Mouse (Mus musculus): ENCODE results near the gene H2-Ob. TPM values are rescaled to one million over a fixed set of nuclear protein-coding genes. Genes with fewer than 3 reads are reported as not detected.

The H2-Ob gene
- polyA plus RNA-seq, 1 experiment from 2014 or later, result 2.6 TPM

Other genes with a start within 250 kb of the H2-Ob start
- 528 and 569 TPM in 2 replicates for gene H2-K1, start 238.6 kb upstream of the H2-Ob start, polyA plus RNA-seq (2015; fragmentation: Nextera tagmentation; extraction: Ambion mirVana)
- gene Ring1, start 214.2 kb upstream of the H2-Ob start, polyA plus RNA-seq (2015; fragmentation: Nextera tagmentation; extraction: Ambion mirVana), result 14.5 and 20.9 TPM in 2 replicates
- 77.4 and 82.2 TPM in 2 replicates for gene H2-Ke6, start 210.8 kb upstream of the H2-Ob start, polyA plus RNA-seq (2015; fragmentation: Nextera tagmentation; extraction: Ambion mirVana)
- 90.5 and 96.5 TPM in 2 replicates for gene Slc39a7, start 207.2 kb upstream of the H2-Ob start, polyA plus RNA-seq (2015; fragmentation: Nextera tagmentation; extraction: Ambion mirVana)
- gene Rxrb, start 207.1 kb upstream of the H2-Ob start, polyA plus RNA-seq (2015; fragmentation: Nextera tagmentation; extraction: Ambion mirVana), result 47.1 and 48.9 TPM in 2 replicates
- 1.1 and 1.5 TPM in 2 replicates for gene Col11a2, start 199.5 kb upstream of the H2-Ob start, polyA plus RNA-seq (2015; fragmentation: Nextera tagmentation; extraction: Ambion mirVana)
- 55.0 and 57.1 TPM in 2 replicates for gene H2-Oa, start 146.6 kb upstream of the H2-Ob start, polyA plus RNA-seq (2015; fragmentation: Nextera tagmentation; extraction: Ambion mirVana)
- 113 and 114 TPM in 2 replicates for gene H2-DMa, start 119.4 kb upstream of the H2-Ob start, polyA plus RNA-seq (2015; fragmentation: Nextera tagmentation; extraction: Ambion mirVana)
- 98.3 and 107 TPM in 2 replicates for gene Brd2, start 116.3 kb upstream of the H2-Ob start, polyA plus RNA-seq (2015; fragmentation: Nextera tagmentation; extraction: Ambion mirVana)
- 57.8 and 62.9 TPM in 2 replicates for gene H2-DMb2, start 95.6 kb upstream of the H2-Ob start, polyA plus RNA-seq (2015; fragmentation: Nextera tagmentation; extraction: Ambion mirVana)
- gene H2-DMb1, start 85.8 kb upstream of the H2-Ob start, polyA plus RNA-seq (2015; fragmentation: Nextera tagmentation; extraction: Ambion mirVana), result 39.8 and 42.2 TPM in 2 replicates
- gene Tap1, start 51.4 kb upstream of the H2-Ob start, polyA plus RNA-seq (2015; fragmentation: Nextera tagmentation; extraction: Ambion mirVana), result 81.6 and 87.3 TPM in 2 replicates
- gene Psmb9, start 51.1 kb upstream of the H2-Ob start, polyA plus RNA-seq (2015; fragmentation: Nextera tagmentation; extraction: Ambion mirVana), result 251 and 261 TPM in 2 replicates
- 875 and 899 TPM in 2 replicates for gene Psmb8, start 41.2 kb upstream of the H2-Ob start, polyA plus RNA-seq (2015; fragmentation: Nextera tagmentation; extraction: Ambion mirVana)
- 140 and 153 TPM in 2 replicates for gene Tap2, start 35.4 kb upstream of the H2-Ob start, polyA plus RNA-seq (2015; fragmentation: Nextera tagmentation; extraction: Ambion mirVana)
- gene H2-Ab1, start 18.8 kb downstream of the H2-Ob start, polyA plus RNA-seq (2015; fragmentation: Nextera tagmentation; extraction: Ambion mirVana), result 1,510 and 1,544 TPM in 2 replicates
- 991 and 995 TPM in 2 replicates for gene H2-Aa, start 48.9 kb downstream of the H2-Ob start, polyA plus RNA-seq (2015; fragmentation: Nextera tagmentation; extraction: Ambion mirVana)
- 574 and 589 TPM in 2 replicates for gene H2-Eb1, start 67.0 kb downstream of the H2-Ob start, polyA plus RNA-seq (2015; fragmentation: Nextera tagmentation; extraction: Ambion mirVana)
- 2.3 and 3.1 TPM in 2 replicates for gene H2-Eb2, start 86.8 kb downstream of the H2-Ob start, polyA plus RNA-seq (2015; fragmentation: Nextera tagmentation; extraction: Ambion mirVana)
- gene Btnl2, start 115.9 kb downstream of the H2-Ob start, polyA plus RNA-seq (2015; fragmentation: Nextera tagmentation; extraction: Ambion mirVana), result 0.22 and 0.27 TPM in 2 replicates
- 0.27 and 0.29 TPM in 2 replicates for gene Btnl1, start 138.2 kb downstream of the H2-Ob start, polyA plus RNA-seq (2015; fragmentation: Nextera tagmentation; extraction: Ambion mirVana)
- 0.71 and 0.94 TPM in 2 replicates for gene BC051142, start 159.9 kb downstream of the H2-Ob start, polyA plus RNA-seq (2015; fragmentation: Nextera tagmentation; extraction: Ambion mirVana)
- 0.09 and 0.13 TPM in 2 replicates for gene Btnl4, start 238.4 kb downstream of the H2-Ob start, polyA plus RNA-seq (2015; fragmentation: Nextera tagmentation; extraction: Ambion mirVana)

All from thymus, postnatal 0 days (tissue).